Mouse (Mus musculus): Measurements from ENCODE around the gene Bicd2.

- TF ChIP-seq CTCF (IDR thresholded peaks at IDR 0.05; ENCODE audit: borderline replicate concordance, extremely low read depth, insufficient read depth, insufficient read length): no peak
- no peak for TF ChIP-seq POLR2A (IDR thresholded peaks at IDR 0.05; ENCODE audit: borderline replicate concordance, extremely low read depth, insufficient read depth, insufficient read length, poor library complexity, severe bottlenecking)
Measured at GRCm38 (mm10) chr13:49322169-49322568, 19.2 kb upstream of the Bicd2 start.

All from brain, embryonic 14.5 days (tissue).